Mouse (Mus musculus) megakaryocyte, embryonic 14.5 days (primary cell): Measurements from ENCODE around the gene Cd8b1. TPM values are rescaled to one million over a fixed set of nuclear protein-coding genes. Genes with fewer than 3 reads are reported as not detected.

Source experiments
- H3K27me3 ChIP-seq: replicated peaks from 2 replicates; pipeline ENCODE3; 2012; ENCODE audit warnings: inconsistent platforms
- H3K36me3 ChIP-seq: replicated peaks from 2 replicates; pipeline ENCODE3; 2012; ENCODE audit warnings: low read length, inconsistent platforms, mixed read lengths
- H3K4me1 ChIP-seq: 2 replicates; pipeline ENCODE4 v1.6.1; 2012; ENCODE audit warnings: inconsistent platforms
- H3K4me3 ChIP-seq: replicated peaks from 2 replicates; pipeline ENCODE3; 2012; ENCODE audit warnings: moderate library complexity, mild to moderate bottlenecking, inconsistent platforms
- H3K9me3 ChIP-seq: 2 replicates; pipeline ENCODE4 v1.6.1; 2012; ENCODE audit warnings: inconsistent platforms
- FLI1 ChIP-seq: IDR thresholded peaks from 2 replicates; pipeline ENCODE4 v1.6.1; 2012; ENCODE audit warnings: low read length, inconsistent platforms, mixed read lengths
- GATA1 ChIP-seq: IDR thresholded peaks from 3 replicates; pipeline ENCODE4 v1.6.1; 2012; ENCODE audit warnings: mixed read lengths, low read length, inconsistent platforms, borderline replicate concordance
- polyA plus RNA-seq: library from polyadenylated mRNA; stranded (reverse); fragments of >175 nt; gene quantifications from 2 replicates; pipeline ENCODE4 v1.2.3, GENCODE M21; 2012; ENCODE audit warnings: low replicate concordance; ENCODE audit not compliant: insufficient read depth

Gene Cd8b1
- polyA plus RNA-seq, 1 experiment = not detected

GRCm38 (mm10) chr6:71363995-71364394 is 41.4 kb downstream of the Cd8b1 start:
- H3K27me3 ChIP-seq = peaks cover 2% of the 10 kb centered on the region
- H3K36me3 ChIP-seq = no peaks in the 10 kb centered on the region
- H3K4me1 ChIP-seq = no peaks in the 10 kb centered on the region
- TF ChIP-seq FLI1 (no peak), GATA1 (no peak)
- peaks cover 6% of the 10 kb centered on the region for H3K9me3 ChIP-seq
- H3K4me3 ChIP-seq = no peak overlapping the region

- Histone ChIP-seq H3K36me3 (no peaks in the 10 kb centered on the region), H3K4me1 (no peaks in the 10 kb centered on the region), H3K9me3 (peaks cover 14% of the 10 kb centered on the region), H3K4me3 (no peak overlapping the region), H3K27me3 (peaks cover 6% of the 10 kb centered on the region)
- TF ChIP-seq GATA1 (no peak), FLI1 (no peak)
These were observed 46.8 kb downstream of the Cd8b1 start for GRCm38 (mm10) chr6:71369416-71369815.

GRCm38 (mm10) chr6:71371085-71371605 is 48.6 kb downstream of the Cd8b1 start:
- Histone ChIP-seq H3K4me3 (no peak overlapping the region), H3K36me3 (no peaks in the 10 kb centered on the region), H3K9me3 (peaks cover 14% of the 10 kb centered on the region), H3K27me3 (peaks cover 6% of the 10 kb centered on the region), H3K4me1 (no peaks in the 10 kb centered on the region)
- TF ChIP-seq FLI1 (no peak), GATA1 (no peak)

- peaks cover 6% of the 10 kb centered on the region for H3K27me3 ChIP-seq
- no peaks in the 10 kb centered on the region for H3K4me1 ChIP-seq
- no peaks in the 10 kb centered on the region for H3K36me3 ChIP-seq
- no peak overlapping the region for H3K4me3 ChIP-seq
- H3K9me3 ChIP-seq = peaks cover 14% of the 10 kb centered on the region
- no peak for TF ChIP-seq FLI1
- TF ChIP-seq GATA1 = no peak
These were observed 49.6 kb downstream of the Cd8b1 start for GRCm38 (mm10) chr6:71372041-71372720.

- Histone ChIP-seq H3K4me1 (no peaks in the 10 kb centered on the region), H3K9me3 (peaks cover 11% of the 10 kb centered on the region), H3K36me3 (no peaks in the 10 kb centered on the region), H3K27me3 (peaks cover 6% of the 10 kb centered on the region), H3K4me3 (no peak within 1 kb of the TSS)
- no peak for TF ChIP-seq GATA1
- TF ChIP-seq FLI1 = no peak
These were observed 50.7 kb downstream of the Cd8b1 start, which contains the start of gene Cd8a for GRCm38 (mm10) chr6:71373249-71373775. TSS of gene Cd8a (plus strand) at chr6:71373427.

- H3K4me3 ChIP-seq = no peak overlapping the region
- peaks cover 6% of the 10 kb centered on the region for H3K27me3 ChIP-seq
- TF ChIP-seq GATA1 (no peak), FLI1 (no peak)
- H3K36me3 ChIP-seq = no peaks in the 10 kb centered on the region
- H3K4me1 ChIP-seq = no peaks in the 10 kb centered on the region
- peaks cover 4% of the 10 kb centered on the region for H3K9me3 ChIP-seq
These were observed 51.8 kb downstream of the Cd8b1 start for GRCm38 (mm10) chr6:71374311-71374829.

GRCm38 (mm10) chr6:71374921-71375320 is 52.3 kb downstream of the Cd8b1 start:
- Histone ChIP-seq H3K4me3 (no peak overlapping the region), H3K4me1 (no peaks in the 10 kb centered on the region), H3K27me3 (peaks cover 6% of the 10 kb centered on the region), H3K9me3 (no peaks in the 10 kb centered on the region), H3K36me3 (no peaks in the 10 kb centered on the region)
- TF ChIP-seq GATA1 (no peak), FLI1 (no peak)

- no peaks in the 10 kb centered on the region for H3K36me3 ChIP-seq
- H3K4me3 ChIP-seq = no peak overlapping the region
- no peak for TF ChIP-seq FLI1
- TF ChIP-seq GATA1 = no peak
- H3K9me3 ChIP-seq = no peaks in the 10 kb centered on the region
- no peaks in the 10 kb centered on the region for H3K4me1 ChIP-seq
- peaks cover 6% of the 10 kb centered on the region for H3K27me3 ChIP-seq
These were observed 54.1 kb downstream of the Cd8b1 start for GRCm38 (mm10) chr6:71376711-71377110.

- no peak for TF ChIP-seq FLI1
- TF ChIP-seq GATA1 = no peak
- no peak overlapping the region for H3K4me3 ChIP-seq
- no peaks in the 10 kb centered on the region for H3K27me3 ChIP-seq
- H3K9me3 ChIP-seq = no peaks in the 10 kb centered on the region
- H3K36me3 ChIP-seq = no peaks in the 10 kb centered on the region
- no peaks in the 10 kb centered on the region for H3K4me1 ChIP-seq
These were observed 59.1 kb downstream of the Cd8b1 start for GRCm38 (mm10) chr6:71381654-71382053.

Other genes with a start within 250 kb of the Cd8b1 start
- gene Thnsl2, start 178.3 kb upstream of the Cd8b1 start, polyA plus RNA-seq = 1.6 TPM in 1 of 2 replicates, not detected in the other
- gene Fabp1, start 123.0 kb upstream of the Cd8b1 start, polyA plus RNA-seq = not detected in 2 replicates
- 19.3 and 76.1 TPM in 2 replicates for gene Krcc1, start 51.1 kb upstream of the Cd8b1 start, polyA plus RNA-seq
- 0.19 TPM in 1 of 2 replicates, not detected in the other for gene Smyd1, start 555 bp upstream of the Cd8b1 start, polyA plus RNA-seq
- not detected in 2 replicates for gene Cd8a, start 50.6 kb downstream of the Cd8b1 start, polyA plus RNA-seq
- 1.7 and 2.0 TPM in 2 replicates for gene Rmnd5a, start 117.8 kb downstream of the Cd8b1 start, polyA plus RNA-seq
- gene Rnf103, start 171.1 kb downstream of the Cd8b1 start, polyA plus RNA-seq = 7.3 and 27.6 TPM in 2 replicates
- gene Chmp3, start 221.0 kb downstream of the Cd8b1 start, polyA plus RNA-seq = 7.6 and 33.8 TPM in 2 replicates